Mouse (Mus musculus) lung, postnatal 0 days (tissue): ENCODE data around the gene Cdh1.
"Not testable (repeated sequence)": the region's sequence is repeated elsewhere in the genome, so short reads cannot be mapped to it uniquely, and the experiment has no call there.

Experiments
- CTCF ChIP-seq: IDR thresholded peaks from 2 replicates; pipeline ENCODE4 v1.5.1; 2016; ENCODE audit warnings: antibody characterized with exemption, mild to moderate bottlenecking
- EP300 ChIP-seq: IDR thresholded peaks from 2 replicates; pipeline ENCODE4 v1.6.1; 2016; ENCODE audit warnings: antibody characterized with exemption, mild to moderate bottlenecking, control low read depth

GRCm38 (mm10) chr8:106572175-106572574 lies 31.0 kb upstream of the Cdh1 start:
- not testable (repeated sequence) for TF ChIP-seq CTCF, EP300
